Mouse (Mus musculus): Measurements from ENCODE around the gene Vps26a.

DNA sequence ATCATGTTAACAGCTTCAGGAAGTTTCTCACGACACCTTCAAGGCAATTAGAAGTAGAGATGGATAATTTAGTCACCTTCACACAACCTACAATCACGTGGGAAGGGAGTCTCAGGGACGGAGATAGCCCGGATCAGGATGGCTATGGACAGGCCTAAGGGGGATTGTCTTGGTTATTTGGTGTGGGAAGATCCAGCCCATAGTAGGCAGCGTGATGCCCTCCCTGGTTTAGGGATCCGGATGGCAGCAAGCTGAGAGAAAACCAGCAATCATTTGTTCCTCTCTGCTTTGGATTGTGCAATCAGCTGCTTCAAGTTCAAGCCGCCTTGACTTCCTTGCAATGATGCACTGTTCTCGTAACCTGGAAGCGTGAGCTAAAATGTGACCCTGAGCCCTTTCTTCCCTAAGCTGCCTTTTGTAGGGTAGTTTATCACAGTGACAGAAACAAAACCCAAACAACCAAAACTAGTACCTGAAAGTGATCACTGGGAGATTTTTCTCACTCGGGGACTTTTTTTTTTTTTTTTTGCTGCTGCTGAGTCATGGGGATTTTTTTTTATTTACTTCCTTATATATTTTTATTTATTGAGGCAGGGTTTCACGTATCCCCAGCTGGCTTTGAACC is 22.5 kb upstream of the Vps26a start:
- TF ChIP-seq GATA1 (IDR thresholded peaks at IDR 0.05; ENCODE audit: borderline replicate concordance, low read length), result no peak
- no peak for TF ChIP-seq FLI1 (IDR thresholded peaks at IDR 0.05; ENCODE audit: low read length)

Measured in megakaryocyte, embryonic 14.5 days (primary cell).